Mouse (Mus musculus) bone marrow, adult 2 months (tissue): ENCODE measurements around the gene Gm19935.

Experiments
- CTCF ChIP-seq: fragments of 200-500 bp; IDR thresholded peaks from 2 replicates; pipeline ENCODE4 v1.5.1; 2011; ENCODE audit warnings: low read length, control low read depth; ENCODE audit not compliant: control insufficient read depth, insufficient read depth
- POLR2A ChIP-seq: fragments of 200-500 bp; IDR thresholded peaks from 2 replicates; pipeline ENCODE4 v1.6.1; 2011; ENCODE audit warnings: low read depth, mild to moderate bottlenecking, control low read depth, low read length, borderline replicate concordance; ENCODE audit not compliant: control insufficient read depth

GRCm38 (mm10) chr8:90825459-90825871 lies 8.3 kb upstream of the Gm19935 start:
- TF ChIP-seq POLR2A, result no peak
- TF ChIP-seq CTCF, result no peak
